Mouse (Mus musculus): ENCODE measurements at regions not wholly inside any gene's neighbourhood (a gene's known extent, or its start where the extent isn't known, plus 50 kb on each side); places are given as distances from the start of the nearest gene placed in this dataset.

DNA sequence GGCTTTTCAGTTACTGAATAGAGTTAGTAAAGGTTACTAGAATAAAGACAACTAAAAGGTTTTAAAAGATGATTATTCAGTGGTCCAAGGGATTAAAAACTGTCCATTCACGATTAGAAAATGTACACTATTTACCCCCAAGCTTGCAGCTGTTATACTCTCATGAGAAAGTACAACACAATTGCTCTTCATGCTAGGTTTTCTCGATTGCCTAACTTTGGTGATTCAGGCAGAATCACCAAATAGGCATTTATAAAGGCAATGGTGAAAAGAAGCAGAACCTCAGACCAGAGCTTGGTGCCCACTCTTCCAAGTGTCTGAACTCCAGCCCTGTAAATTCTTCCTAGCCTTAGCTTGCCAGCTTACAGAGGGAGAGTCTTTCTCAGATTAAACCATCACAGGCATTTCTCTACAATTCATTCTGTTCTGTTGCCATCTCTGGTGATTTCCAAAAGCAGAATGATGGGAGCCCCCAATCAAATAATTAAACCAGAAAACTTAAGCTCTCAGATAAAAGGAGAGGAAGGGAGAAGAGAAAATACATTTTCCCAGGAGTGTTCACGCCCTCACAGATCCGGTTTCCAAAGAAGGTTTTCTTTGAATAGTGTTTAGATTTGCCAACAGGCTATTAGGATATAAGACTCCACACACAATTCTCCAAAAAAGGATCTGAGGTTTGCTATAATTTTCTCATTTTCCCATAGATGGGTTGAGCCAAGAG is 657.0 kb downstream of the Slc22a22 start:
- dilution Hi-C loops (cut with MboI; ENCODE audit: extremely low pct_ligation_motif_present, extremely low pct_unique_long_range_greater_than_20kb, low sequenced_read_pairs) = no loop called here
- H3K79me2 ChIP-seq (replicated peaks; ENCODE audit: control insufficient read depth, extremely low read depth, insufficient read depth, poor library complexity, severe bottlenecking) = no peaks in the 10 kb centered on the region
- H3K4me3 ChIP-seq (replicated peaks in 1 of 3; ENCODE audit: low read depth in 2 of 3, low read length in 2 of 3, poor library complexity in 1 of 3) = no peak overlapping the region
- no peak for DNase-seq (ENCODE audit: extremely low read depth)
- no peak overlapping the region for H3K27ac ChIP-seq (ENCODE audit: insufficient read depth, low read depth)
- in situ Hi-C loops (cut with MboI; ENCODE audit: low pct_ligation_motif_present, low pct_unique_long_range_greater_than_20kb, low sequenced_read_pairs) = no loop called here
- no peak overlapping the region for H3K9ac ChIP-seq (ENCODE audit: insufficient read depth, low read depth)
- H3K4me1 ChIP-seq (ENCODE audit: control insufficient read depth in 1 of 2, insufficient read depth in 2 of 2) = no peaks in the 10 kb centered on the region
- no peak for TF ChIP-seq ELF1 (IDR thresholded peaks at IDR 0.05; ENCODE audit: low read depth, low read length)
- no peak for TF ChIP-seq MXI1 (IDR thresholded peaks at IDR 0.05; ENCODE audit: low read depth, low read length)
- TF ChIP-seq PAX5 (IDR thresholded peaks at IDR 0.05; ENCODE audit: low read length) = no peak
- no peak for TF ChIP-seq ZNF384 (IDR thresholded peaks at IDR 0.05; ENCODE audit: low read depth, low read length)
- TF ChIP-seq SMC3 (IDR thresholded peaks at IDR 0.05; ENCODE audit: low read depth, low read length) = no peak
- no peak for TF ChIP-seq RAD21 (IDR thresholded peaks at IDR 0.05; ENCODE audit: low read depth, low read length)
- TF ChIP-seq JUN (IDR thresholded peaks at IDR 0.05; ENCODE audit: insufficient read depth, low read depth, low read length) = no peak
- no peak for TF ChIP-seq ZMIZ1 (IDR thresholded peaks at IDR 0.05; ENCODE audit: low read depth, low read length)
- no peak for TF ChIP-seq CHD2 (IDR thresholded peaks at IDR 0.05; ENCODE audit: low read length)
- TF ChIP-seq USF1 (IDR thresholded peaks at IDR 0.05; ENCODE audit: low read depth, low read length) = no peak
- no peak for TF ChIP-seq UBTF (IDR thresholded peaks at IDR 0.05; ENCODE audit: low read depth, low read length)
- no peak for TF ChIP-seq ETS1 (conservative IDR thresholded peaks at IDR 0.05; ENCODE audit: low read depth, low read length)
- TF ChIP-seq TBP (conservative IDR thresholded peaks at IDR 0.05; ENCODE audit: low read depth, low read length) = no peak
- TF ChIP-seq NELFE (IDR thresholded peaks at IDR 0.05; ENCODE audit: low read depth, low read length) = no peak
- no peaks in the 10 kb centered on the region for H3K36me3 ChIP-seq (replicated peaks in 1 of 2; ENCODE audit: control insufficient read depth in 1 of 2, insufficient read depth in 1 of 2, low read length in 1 of 2)
- no peaks in the 10 kb centered on the region for H3K9me3 ChIP-seq (replicated peaks; ENCODE audit: low read length)
- H3K27me3 ChIP-seq (replicated peaks) = no peaks in the 10 kb centered on the region
- H3K4me2 ChIP-seq (ENCODE audit: insufficient read depth, low read depth, poor library complexity, severe bottlenecking) = no peak overlapping the region

- Histone ChIP-seq H3K4me1 (ENCODE audit: control insufficient read depth in 1 of 2, insufficient read depth in 2 of 2) (no peaks in the 10 kb centered on the region), H3K27ac (ENCODE audit: insufficient read depth, low read depth) (no peak overlapping the region), H3K9me3 (replicated peaks; ENCODE audit: low read length) (no peaks in the 10 kb centered on the region), H3K27me3 (replicated peaks) (no peaks in the 10 kb centered on the region), H3K4me2 (ENCODE audit: insufficient read depth, low read depth, poor library complexity, severe bottlenecking) (no peak overlapping the region), H3K79me2 (replicated peaks; ENCODE audit: control insufficient read depth, extremely low read depth, insufficient read depth, poor library complexity, severe bottlenecking) (no peaks in the 10 kb centered on the region), H3K4me3 (replicated peaks in 1 of 3; ENCODE audit: low read depth in 2 of 3, low read length in 2 of 3, poor library complexity in 1 of 3) (no peak overlapping the region), H3K36me3 (replicated peaks in 1 of 2; ENCODE audit: control insufficient read depth in 1 of 2, insufficient read depth in 1 of 2, low read length in 1 of 2) (no peaks in the 10 kb centered on the region), H3K9ac (ENCODE audit: insufficient read depth, low read depth) (no peak overlapping the region)
- in situ Hi-C loops (cut with MboI; ENCODE audit: low pct_ligation_motif_present, low pct_unique_long_range_greater_than_20kb, low sequenced_read_pairs) = no loop called here
- DNase-seq (ENCODE audit: extremely low read depth) = no peak
- TF ChIP-seq USF2 (conservative IDR thresholded peaks at IDR 0.05; ENCODE audit: low read depth, low read length) (no peak), TBP (conservative IDR thresholded peaks at IDR 0.05; ENCODE audit: low read depth, low read length) (no peak), UBTF (IDR thresholded peaks at IDR 0.05; ENCODE audit: low read depth, low read length) (no peak), IRF4 (IDR thresholded peaks at IDR 0.05; ENCODE audit: low read depth, low read length) (no peak), ZNF384 (IDR thresholded peaks at IDR 0.05; ENCODE audit: low read depth, low read length) (no peak), CHD1 (IDR thresholded peaks at IDR 0.05; ENCODE audit: low read depth, low read length) (no peak), CHD2 (IDR thresholded peaks at IDR 0.05; ENCODE audit: low read length) (no peak), NRF1 (IDR thresholded peaks at IDR 0.05; ENCODE audit: low read depth, low read length) (no peak), CTCF (conservative IDR thresholded peaks at IDR 0.05 in 1 of 2, IDR thresholded peaks at IDR 0.05 in 1 of 2; ENCODE audit: low read depth in 2 of 2, low read length in 2 of 2) (no peak), POLR2A (IDR thresholded peaks at IDR 0.05; ENCODE audit: low read depth, low read length) (no peak), NELFE (IDR thresholded peaks at IDR 0.05; ENCODE audit: low read depth, low read length) (no peak), MAZ (IDR thresholded peaks at IDR 0.05; ENCODE audit: low read depth, low read length) (no peak), USF1 (IDR thresholded peaks at IDR 0.05; ENCODE audit: low read depth, low read length) (no peak), BHLHE40 (IDR thresholded peaks at IDR 0.05; ENCODE audit: low read depth, low read length) (no peak), GABPA (IDR thresholded peaks at IDR 0.05; ENCODE audit: insufficient replicate concordance, low read depth, low read length) (no peak), HCFC1 (IDR thresholded peaks at IDR 0.05; ENCODE audit: low read depth, low read length) (no peak)
- dilution Hi-C loops (cut with MboI; ENCODE audit: extremely low pct_ligation_motif_present, extremely low pct_unique_long_range_greater_than_20kb, low sequenced_read_pairs) = no loop called here
Measured at GRCm38 (mm10) chr15:56818158-56818690, 659.2 kb downstream of the Slc22a22 start.
